Mouse (Mus musculus): ENCODE data around the gene Rgl1. TPM values are rescaled to one million over a fixed set of nuclear protein-coding genes. Genes with fewer than 3 reads are reported as not detected.

Gene Rgl1
- polyA plus RNA-seq, 1 experiment from 2014 or later = 48.3 TPM

DNA sequence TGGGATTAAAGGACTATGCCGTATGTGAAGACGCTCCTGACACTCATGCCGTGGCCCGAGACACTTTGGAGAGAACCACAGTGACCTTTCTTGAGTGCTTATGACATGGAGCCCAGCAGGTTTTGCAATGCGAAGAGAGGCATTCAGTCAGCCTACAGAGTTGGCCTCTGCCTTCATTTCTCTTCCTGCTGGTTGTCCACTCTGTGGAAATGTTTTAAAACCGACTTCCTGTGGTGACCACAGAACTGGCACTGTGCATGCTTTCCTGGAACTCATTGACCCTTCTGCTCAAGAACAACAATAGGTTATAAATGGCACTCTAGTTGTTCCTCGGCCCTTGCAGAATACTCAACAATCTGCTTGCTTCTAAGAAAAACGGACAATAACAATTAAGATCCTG is 166.8 kb downstream of the Rgl1 start:
- Histone ChIP-seq H3K27me3 (ENCODE audit: control insufficient read depth, insufficient read depth, low read length) (no peaks in the 10 kb centered on the region), H3K9me3 (replicated peaks; ENCODE audit: control insufficient read depth, low read length) (no peaks in the 10 kb centered on the region), H3K36me3 (ENCODE audit: control insufficient read depth, insufficient read depth, low read length) (no peaks in the 10 kb centered on the region), H3K27ac (ENCODE audit: low read length) (peak overlapping the region; percentile 4; the same call in 1 of the 2 replicates), H3K4me1 (ENCODE audit: control insufficient read depth, insufficient read depth, low read length) (peaks cover 3% of the 10 kb centered on the region; the same call in 1 of the 2 replicates), H3K4me3 (replicated peaks; ENCODE audit: low read length) (no peak overlapping the region), H3K9ac (ENCODE audit: low read length) (no peak overlapping the region), H3K4me2 (ENCODE audit: low read depth, low read length) (no peak overlapping the region)
- 75% methylated on average over 8 of the region's 8 CpGs for WGBS
- no peak for ATAC-seq (ENCODE audit: insufficient read depth, low FRiP score)

DNA sequence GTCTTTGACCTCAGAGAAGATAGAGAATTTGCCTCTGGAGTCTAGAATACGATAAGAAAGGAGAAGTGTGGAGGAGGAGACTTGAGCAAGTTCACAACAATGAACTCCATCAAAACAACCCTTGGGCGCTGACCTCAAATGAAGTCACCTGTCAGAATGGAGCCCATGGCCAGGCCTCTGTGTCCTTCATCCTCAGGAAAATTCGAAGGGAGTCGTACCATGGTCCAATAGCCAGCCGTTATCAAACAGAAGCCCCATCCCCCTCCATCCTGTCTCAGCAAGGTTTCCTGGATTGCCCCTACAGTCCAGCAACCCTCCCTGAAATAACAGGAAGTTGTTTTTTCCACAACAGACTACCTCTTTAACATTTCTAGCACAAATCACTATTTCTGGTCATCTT is 171.5 kb downstream of the Rgl1 start:
- H3K36me3 ChIP-seq (ENCODE audit: control insufficient read depth, insufficient read depth, low read length) = no peaks in the 10 kb centered on the region
- no peak overlapping the region for H3K4me2 ChIP-seq (ENCODE audit: low read depth, low read length)
- H3K4me3 ChIP-seq (replicated peaks; ENCODE audit: low read length) = no peak overlapping the region
- WGBS = 66% methylated on average over 5 of the region's 5 CpGs
- H3K27me3 ChIP-seq (ENCODE audit: control insufficient read depth, insufficient read depth, low read length) = no peaks in the 10 kb centered on the region
- no peak for ATAC-seq (ENCODE audit: insufficient read depth, low FRiP score)
- peaks cover 17% of the 10 kb centered on the region for H3K4me1 ChIP-seq (ENCODE audit: control insufficient read depth, insufficient read depth, low read length)
- H3K27ac ChIP-seq (ENCODE audit: low read length) = peak overlapping the region; percentile 35; the same call in 1 of the 2 replicates
- H3K9ac ChIP-seq (ENCODE audit: low read length) = no peak overlapping the region
- no peaks in the 10 kb centered on the region for H3K9me3 ChIP-seq (replicated peaks; ENCODE audit: control insufficient read depth, low read length)

DNA sequence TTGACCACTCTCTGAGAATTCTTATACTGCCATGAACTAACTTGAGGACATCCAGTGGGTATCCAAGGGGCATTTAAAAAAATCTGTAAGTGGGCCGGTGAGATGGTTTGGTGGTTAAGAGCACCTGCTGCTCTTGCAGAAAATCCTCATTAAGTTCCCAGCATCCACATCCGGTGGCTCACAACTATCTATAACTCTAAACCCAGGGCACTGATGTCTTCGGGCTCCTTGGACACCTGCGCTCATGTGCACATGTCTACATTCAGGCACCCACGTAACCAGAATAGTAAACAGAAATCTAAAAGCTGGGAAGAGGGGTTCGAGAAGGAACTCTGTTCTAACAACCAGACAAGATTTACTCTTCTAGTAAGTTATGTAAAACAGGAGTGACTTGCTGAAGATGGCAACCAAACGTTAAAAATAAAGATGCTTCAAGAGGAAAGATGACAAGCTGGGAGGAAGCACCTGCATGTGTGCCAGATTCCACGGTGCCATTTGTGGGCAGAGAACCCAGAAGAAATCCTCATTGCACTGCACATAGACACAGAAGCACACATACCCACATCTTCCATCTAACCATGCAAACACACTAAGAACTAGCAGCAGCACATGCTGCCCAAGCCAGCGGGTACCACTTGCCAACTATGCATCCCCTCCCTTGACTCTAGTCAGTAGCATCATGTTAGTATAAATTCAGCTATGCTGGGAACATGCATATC is 172.2 kb downstream of the Rgl1 start:
- no peak for ATAC-seq (ENCODE audit: insufficient read depth, low FRiP score)
- WGBS = 88% methylated on average over 9 of the region's 9 CpGs

GRCm38 (mm10) chr1:152593382-152593781 is 172.8 kb downstream of the Rgl1 start:
- Histone ChIP-seq H3K4me1 (ENCODE audit: control insufficient read depth, insufficient read depth, low read length) (peaks cover 20% of the 10 kb centered on the region), H3K4me3 (replicated peaks; ENCODE audit: low read length) (no peak overlapping the region), H3K36me3 (ENCODE audit: control insufficient read depth, insufficient read depth, low read length) (no peaks in the 10 kb centered on the region), H3K9me3 (replicated peaks; ENCODE audit: control insufficient read depth, low read length) (no peaks in the 10 kb centered on the region), H3K27ac (ENCODE audit: low read length) (no peak overlapping the region), H3K4me2 (ENCODE audit: low read depth, low read length) (no peak overlapping the region), H3K9ac (ENCODE audit: low read length) (no peak overlapping the region), H3K27me3 (ENCODE audit: control insufficient read depth, insufficient read depth, low read length) (no peaks in the 10 kb centered on the region)
- 97% methylated on average over 7 of the region's 7 CpGs for WGBS
- no peak for ATAC-seq (ENCODE audit: insufficient read depth, low FRiP score)

More for the DNA sequence above, 172.2 kb downstream of the Rgl1 start:
- Histone ChIP-seq H3K9ac (ENCODE audit: low read length) (no peak overlapping the region), H3K4me1 (ENCODE audit: control insufficient read depth, insufficient read depth, low read length) (peaks cover 20% of the 10 kb centered on the region), H3K4me2 (ENCODE audit: low read depth, low read length) (no peak overlapping the region), H3K4me3 (replicated peaks; ENCODE audit: low read length) (no peak overlapping the region), H3K9me3 (replicated peaks; ENCODE audit: control insufficient read depth, low read length) (no peaks in the 10 kb centered on the region), H3K27ac (ENCODE audit: low read length) (no peak overlapping the region), H3K27me3 (ENCODE audit: control insufficient read depth, insufficient read depth, low read length) (no peaks in the 10 kb centered on the region), H3K36me3 (ENCODE audit: control insufficient read depth, insufficient read depth, low read length) (no peaks in the 10 kb centered on the region)

DNA sequence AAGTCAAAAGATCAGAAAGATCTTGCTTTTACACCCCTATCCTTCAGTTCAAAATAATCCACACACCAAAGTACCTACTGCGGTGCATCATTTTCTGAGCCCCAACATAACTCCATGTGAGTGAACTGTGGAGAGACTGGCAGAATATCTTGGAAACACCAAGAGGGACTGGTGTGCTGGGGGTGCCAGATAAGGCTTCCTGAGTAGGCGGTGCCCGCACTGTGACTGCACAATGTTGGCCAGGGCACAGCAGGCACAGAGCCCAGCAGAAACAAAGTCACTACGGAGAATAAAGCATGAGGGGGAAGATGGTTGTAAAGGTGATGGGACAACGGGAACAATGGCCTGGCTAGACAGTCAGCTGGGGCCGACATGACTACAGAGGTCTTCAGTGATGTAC is 173.5 kb downstream of the Rgl1 start:
- Histone ChIP-seq H3K4me2 (ENCODE audit: low read depth, low read length) (no peak overlapping the region), H3K9me3 (replicated peaks; ENCODE audit: control insufficient read depth, low read length) (no peaks in the 10 kb centered on the region), H3K4me1 (ENCODE audit: control insufficient read depth, insufficient read depth, low read length) (peaks cover 20% of the 10 kb centered on the region), H3K27me3 (ENCODE audit: control insufficient read depth, insufficient read depth, low read length) (no peaks in the 10 kb centered on the region), H3K9ac (ENCODE audit: low read length) (no peak overlapping the region), H3K27ac (ENCODE audit: low read length) (no peak overlapping the region), H3K4me3 (replicated peaks; ENCODE audit: low read length) (no peak overlapping the region), H3K36me3 (ENCODE audit: control insufficient read depth, insufficient read depth, low read length) (no peaks in the 10 kb centered on the region)
- peak; percentile 64; the same call in 1 of the 2 replicates for ATAC-seq (ENCODE audit: insufficient read depth, low FRiP score)
- 81% methylated on average over 6 of the region's 6 CpGs for whole genome bisulfite sequencing

DNA sequence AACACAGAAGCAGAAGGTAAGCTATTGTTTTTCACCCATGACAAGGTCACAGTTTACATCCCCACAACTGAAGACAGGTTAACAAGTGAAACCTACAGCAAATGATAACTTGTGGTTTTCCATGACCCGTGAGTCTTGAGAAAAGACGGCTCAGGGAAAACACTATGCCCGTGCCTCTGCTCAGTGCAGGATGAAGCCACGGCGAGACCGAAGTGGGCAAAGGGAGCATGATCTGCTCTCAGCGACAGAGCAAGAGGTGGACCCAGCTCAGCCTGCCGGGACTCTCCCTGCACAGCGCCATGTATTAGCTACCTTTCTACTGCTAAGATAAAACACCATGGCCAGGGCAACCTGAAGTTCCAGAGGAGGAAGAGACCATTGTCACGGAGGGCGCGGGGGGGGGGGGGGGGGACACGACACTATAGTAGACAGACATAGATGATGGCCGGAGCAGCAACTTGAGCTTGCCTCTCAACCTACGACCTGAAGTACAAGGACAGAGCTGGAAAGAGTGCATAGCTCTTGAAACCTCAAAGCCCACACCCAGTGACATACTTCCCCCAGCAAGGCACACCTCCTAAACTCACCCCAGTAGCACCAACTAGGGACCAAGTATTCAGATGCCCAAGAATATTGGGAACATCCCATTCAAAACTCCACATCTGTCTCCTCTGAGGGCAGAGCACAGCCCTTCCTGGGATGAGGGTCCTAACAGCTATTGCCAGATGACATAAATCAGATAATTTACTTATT is 174.2 kb downstream of the Rgl1 start:
- WGBS = 92% methylated on average over 14 of the region's 15 CpGs
- Histone ChIP-seq H3K9me3 (replicated peaks; ENCODE audit: control insufficient read depth, low read length) (no peaks in the 10 kb centered on the region), H3K27ac (ENCODE audit: low read length) (no peak overlapping the region), H3K27me3 (ENCODE audit: control insufficient read depth, insufficient read depth, low read length) (no peaks in the 10 kb centered on the region), H3K9ac (ENCODE audit: low read length) (no peak overlapping the region), H3K4me3 (replicated peaks; ENCODE audit: low read length) (no peak overlapping the region), H3K4me1 (ENCODE audit: control insufficient read depth, insufficient read depth, low read length) (peaks cover 20% of the 10 kb centered on the region), H3K36me3 (ENCODE audit: control insufficient read depth, insufficient read depth, low read length) (no peaks in the 10 kb centered on the region), H3K4me2 (ENCODE audit: low read depth, low read length) (no peak overlapping the region)
- no peak for ATAC-seq (ENCODE audit: insufficient read depth, low FRiP score)

- H3K27me3 ChIP-seq (ENCODE audit: control insufficient read depth, insufficient read depth, low read length) = no peaks in the 10 kb centered on the region
- H3K9me3 ChIP-seq (replicated peaks; ENCODE audit: control insufficient read depth, low read length) = no peaks in the 10 kb centered on the region
- no peak overlapping the region for H3K27ac ChIP-seq (ENCODE audit: low read length)
- no peak overlapping the region for H3K4me2 ChIP-seq (ENCODE audit: low read depth, low read length)
- H3K9ac ChIP-seq (ENCODE audit: low read length) = no peak overlapping the region
- WGBS = 72% methylated on average over 5 of the region's 5 CpGs
- H3K4me1 ChIP-seq (ENCODE audit: control insufficient read depth, insufficient read depth, low read length) = peaks cover 20% of the 10 kb centered on the region
- ATAC-seq (ENCODE audit: insufficient read depth, low FRiP score) = no peak
- H3K4me3 ChIP-seq (replicated peaks; ENCODE audit: low read length) = no peak overlapping the region
- H3K36me3 ChIP-seq (ENCODE audit: control insufficient read depth, insufficient read depth, low read length) = no peaks in the 10 kb centered on the region
These were observed 175.8 kb downstream of the Rgl1 start for GRCm38 (mm10) chr1:152590321-152590720.

GRCm38 (mm10) chr1:152589331-152589935 is 176.7 kb downstream of the Rgl1 start:
- Histone ChIP-seq H3K36me3 (ENCODE audit: control insufficient read depth, insufficient read depth, low read length) (no peaks in the 10 kb centered on the region), H3K27me3 (ENCODE audit: control insufficient read depth, insufficient read depth, low read length) (no peaks in the 10 kb centered on the region), H3K9ac (ENCODE audit: low read length) (no peak overlapping the region), H3K4me2 (ENCODE audit: low read depth, low read length) (peak overlapping the region; percentile 28; the same call in 1 of the 2 replicates), H3K27ac (ENCODE audit: low read length) (peak overlapping the region; percentile 30), H3K9me3 (replicated peaks; ENCODE audit: control insufficient read depth, low read length) (no peaks in the 10 kb centered on the region), H3K4me1 (ENCODE audit: control insufficient read depth, insufficient read depth, low read length) (peaks cover 20% of the 10 kb centered on the region), H3K4me3 (replicated peaks; ENCODE audit: low read length) (no peak overlapping the region)
- 20% methylated on average over 9 of the region's 9 CpGs for WGBS
- ATAC-seq (ENCODE audit: insufficient read depth, low FRiP score) = peak; percentile 19; the same call in 1 of the 2 replicates

- H3K4me2 ChIP-seq (ENCODE audit: low read depth, low read length) = no peak overlapping the region
- peaks cover 22% of the 10 kb centered on the region for H3K4me1 ChIP-seq (ENCODE audit: control insufficient read depth, insufficient read depth, low read length)
- 73% methylated on average over 3 of the region's 3 CpGs for WGBS
- H3K27me3 ChIP-seq (ENCODE audit: control insufficient read depth, insufficient read depth, low read length) = no peaks in the 10 kb centered on the region
- no peak overlapping the region for H3K9ac ChIP-seq (ENCODE audit: low read length)
- H3K27ac ChIP-seq (ENCODE audit: low read length) = no peak overlapping the region
- H3K4me3 ChIP-seq (replicated peaks; ENCODE audit: low read length) = no peak overlapping the region
- no peaks in the 10 kb centered on the region for H3K9me3 ChIP-seq (replicated peaks; ENCODE audit: control insufficient read depth, low read length)
- no peaks in the 10 kb centered on the region for H3K36me3 ChIP-seq (ENCODE audit: control insufficient read depth, insufficient read depth, low read length)
- no peak for ATAC-seq (ENCODE audit: insufficient read depth, low FRiP score)
These were observed 178.7 kb downstream of the Rgl1 start for GRCm38 (mm10) chr1:152587431-152587830.

Data from stomach, embryonic 16.5 days (tissue).